Mouse (Mus musculus) layer of hippocampus, postnatal 36 days (tissue): ENCODE data around the gene Mpst. TPM values are rescaled to one million over a fixed set of nuclear protein-coding genes. Genes with fewer than 3 reads are reported as not detected.

Source experiments
- DNase-seq, 2 experiments: peaks; one replicate each; pipeline ENCODE4 v3.0.0; 2022
- total RNA-seq, 2 experiments: library from RNA; stranded (reverse); gene quantifications; 2 replicates each; pipeline ENCODE4 v1.2.3; 2021

Mpst gene
- 10 to 100 TPM; 24.6 to 30.7 TPM for total RNA-seq

DNA sequence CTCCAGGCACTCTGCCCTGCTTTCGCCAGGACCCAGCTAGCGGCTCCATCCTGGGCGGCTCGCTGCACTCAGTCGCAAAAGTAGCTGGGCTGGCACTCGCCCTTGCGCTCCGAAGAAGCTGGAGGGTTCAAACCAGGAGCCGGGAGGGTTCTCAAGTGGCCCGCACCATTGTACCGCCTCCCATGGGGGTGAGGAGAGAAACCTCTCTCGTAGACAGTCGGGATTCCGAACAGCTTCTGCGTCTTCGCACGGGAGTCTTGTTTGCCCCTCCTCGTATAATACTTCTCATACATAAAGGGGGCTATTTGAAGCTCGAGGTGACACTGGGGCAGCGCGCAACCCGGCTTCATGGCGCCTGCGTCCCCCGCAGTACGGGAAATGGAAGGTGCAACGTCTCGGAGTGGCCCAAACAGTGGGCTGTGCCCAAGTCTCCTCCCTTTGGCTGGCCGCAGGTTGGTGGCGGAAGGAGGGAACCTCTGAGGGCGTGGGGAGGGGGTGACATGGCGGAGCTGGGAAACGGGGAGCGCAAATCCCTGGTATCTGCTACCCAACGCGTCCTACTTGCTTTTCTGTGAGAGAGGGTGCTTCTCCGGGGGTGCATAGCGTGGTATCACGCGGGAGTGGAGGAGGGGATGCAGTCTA is at the start of gene Mpst:
TSS of gene Mpst (plus strand) at position 124 of the 642 bp plus-strand sequence.
- peak; percentile 90 to 93 for DNase-seq

DNA sequence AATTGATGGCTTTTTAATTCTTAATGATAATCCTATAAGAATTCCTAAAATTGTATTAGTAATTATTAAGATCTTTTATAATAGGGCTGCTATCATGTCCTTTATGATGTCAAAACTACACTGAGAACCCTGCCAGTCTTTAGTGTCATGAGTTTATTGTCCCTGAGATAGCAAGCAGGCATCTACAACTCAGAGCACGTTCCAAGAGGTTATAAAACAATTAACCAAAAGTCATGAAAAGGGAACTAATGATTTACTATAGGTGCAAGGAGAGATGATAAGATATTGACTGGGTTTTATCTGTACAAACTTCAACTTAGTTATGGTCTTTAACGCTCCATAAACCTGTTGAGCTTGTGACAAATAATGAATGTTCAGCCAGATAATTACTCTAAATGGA is 40.3 kb upstream of the Mpst start:
- DNase-seq, result no peak

DNA sequence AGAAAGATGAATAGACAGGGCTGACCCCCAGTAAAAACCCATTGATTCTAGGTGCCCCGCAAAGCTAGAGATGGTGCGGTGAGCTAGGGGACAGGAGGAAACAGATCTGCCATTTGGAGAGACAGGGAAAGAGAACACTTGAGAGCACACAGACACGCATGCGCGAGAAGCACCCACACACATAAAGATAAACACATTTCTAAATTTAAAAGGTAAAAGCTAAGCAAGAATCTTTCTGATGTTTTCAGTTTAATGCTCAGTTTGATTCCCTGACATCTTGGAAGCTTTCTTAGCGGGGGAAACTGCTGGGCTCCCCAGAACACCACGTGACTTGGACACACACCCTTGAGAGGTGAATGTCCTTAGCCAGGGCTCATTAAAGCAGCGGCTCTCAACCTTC is 39.3 kb upstream of the Mpst start:
- DNase-seq, result no peak

- no peak for DNase-seq
These were observed 38.4 kb upstream of the Mpst start for GRCm38 (mm10) chr15:78367811-78368210.

GRCm38 (mm10) chr15:78368926-78369346 is 37.3 kb upstream of the Mpst start:
- DNase-seq, result peak; percentile 36 to 38

DNA sequence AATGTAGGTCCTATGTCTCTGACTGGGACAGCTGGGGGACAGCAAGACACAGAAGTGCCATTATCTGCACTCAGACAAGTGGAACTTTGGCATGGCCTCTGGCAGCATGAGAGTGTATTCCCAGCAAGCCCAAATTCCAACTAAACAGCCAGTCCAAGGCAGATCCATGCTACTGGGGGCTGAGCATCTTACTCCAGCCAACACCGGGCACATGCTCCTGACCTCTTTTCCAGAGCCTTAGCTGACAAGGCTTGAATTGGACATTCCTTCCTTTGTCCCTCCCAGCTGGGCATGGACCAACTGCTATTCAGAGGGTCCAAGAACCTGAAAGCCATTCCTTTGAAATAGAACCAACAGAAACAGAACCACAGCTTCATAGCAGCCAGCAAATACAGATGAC is 36.6 kb upstream of the Mpst start:
- DNase-seq, result peak in 1 of 2 experiments; percentile 36

DNA sequence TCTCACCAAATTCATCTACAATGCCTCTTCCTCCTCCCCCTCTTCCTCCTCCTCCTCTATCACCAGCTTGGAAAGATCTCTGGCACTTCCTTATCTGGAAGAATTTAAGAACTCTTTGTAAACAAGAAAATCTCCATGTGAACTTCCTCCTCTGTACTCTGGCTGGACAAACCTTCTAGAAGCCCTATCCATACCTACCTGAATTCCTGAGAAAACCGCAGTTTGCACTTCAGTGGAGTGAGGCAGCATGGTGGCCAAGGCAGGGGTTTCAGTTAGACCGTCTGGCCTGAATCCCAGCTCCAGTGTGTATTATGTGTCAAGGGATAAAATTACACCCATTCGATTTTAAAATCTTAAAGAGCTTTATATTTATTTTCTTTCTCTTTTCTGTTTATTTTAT is 33.4 kb upstream of the Mpst start:
- DNase-seq, result no peak

- no peak for DNase-seq
These were observed 32.0 kb upstream of the Mpst start for GRCm38 (mm10) chr15:78374204-78374603.

GRCm38 (mm10) chr15:78377859-78378258 is 28.4 kb upstream of the Mpst start:
- no peak for DNase-seq

- no peak for DNase-seq
These were observed 27.7 kb upstream of the Mpst start for GRCm38 (mm10) chr15:78378556-78378955.

GRCm38 (mm10) chr15:78380208-78380607 is 26.0 kb upstream of the Mpst start:
- no peak for DNase-seq

- DNase-seq, result peak; percentile 27 to 58
These were observed 25.5 kb upstream of the Mpst start for GRCm38 (mm10) chr15:78380741-78381140.

DNA sequence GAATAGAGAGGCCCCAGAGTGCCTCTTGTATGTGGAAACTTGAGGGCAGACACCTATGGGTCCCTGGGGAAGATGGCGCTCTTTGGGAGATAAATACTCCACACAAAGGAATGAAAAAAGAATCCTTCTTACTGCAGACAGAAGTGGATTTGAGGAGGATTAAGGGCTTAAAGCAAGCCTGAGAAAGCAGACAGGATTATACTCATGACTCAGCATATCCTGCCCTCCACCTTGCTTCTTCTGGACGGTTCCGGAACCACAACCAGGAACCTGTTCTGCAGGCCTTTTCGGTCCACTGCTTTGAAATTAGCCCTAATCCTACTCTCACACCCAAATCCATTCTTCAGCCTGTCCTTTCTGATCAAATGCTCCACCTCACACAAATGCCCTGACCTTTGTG is 24.1 kb upstream of the Mpst start:
- no peak for DNase-seq

- peak; percentile 59 to 64 for DNase-seq
These were observed 22.6 kb upstream of the Mpst start for GRCm38 (mm10) chr15:78383450-78384219.

- DNase-seq, result peak; percentile 55 to 62
These were observed 21.7 kb upstream of the Mpst start for GRCm38 (mm10) chr15:78384220-78385116.

DNA sequence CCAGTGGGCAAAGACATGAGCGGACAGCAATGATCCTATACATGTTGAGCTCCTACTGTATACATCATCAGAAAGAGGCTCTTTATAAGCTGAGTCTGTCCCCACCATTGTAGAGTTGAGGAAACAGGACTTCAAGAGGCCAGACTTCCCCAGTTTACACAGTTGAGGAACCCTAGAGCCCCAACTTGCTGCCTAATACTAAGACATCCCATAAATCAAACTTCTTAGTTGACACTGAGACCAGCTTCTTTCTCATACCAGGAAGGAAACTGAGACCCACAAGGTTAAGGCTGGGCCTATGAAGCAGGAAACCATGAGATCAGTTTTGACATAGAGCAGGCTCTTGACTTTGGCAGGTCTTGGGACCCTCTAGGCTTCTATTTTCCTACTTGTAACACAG is 20.7 kb upstream of the Mpst start:
- no peak for DNase-seq

DNA sequence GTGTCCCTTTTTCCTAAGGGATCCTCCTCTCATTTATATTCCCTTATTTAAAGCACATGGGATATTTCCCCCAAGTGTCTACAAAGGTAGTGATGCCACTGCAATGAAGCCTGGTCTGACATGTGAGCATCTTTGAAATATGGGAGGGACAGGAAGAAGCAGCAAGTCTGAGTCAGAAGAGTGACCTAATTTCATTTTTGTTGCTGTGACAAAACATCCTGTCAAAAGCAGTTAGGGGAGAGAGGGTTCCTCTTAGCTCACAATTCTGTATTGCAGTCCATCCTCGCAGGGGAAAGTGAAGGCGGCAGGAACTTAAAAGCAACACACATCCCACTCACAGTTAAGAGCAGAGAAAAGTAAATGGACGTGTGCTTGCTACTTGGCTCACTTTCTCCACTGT is 15.4 kb upstream of the Mpst start:
- no peak for DNase-seq

GRCm38 (mm10) chr15:78395478-78395962 is 10.7 kb upstream of the Mpst start, which contains the start of gene Tex33:
Tex33 (minus strand) TSS chr15:78395912.
- no peak for DNase-seq

- no peak for DNase-seq
These were observed 4.9 kb upstream of the Mpst start for GRCm38 (mm10) chr15:78401345-78401744.

DNA sequence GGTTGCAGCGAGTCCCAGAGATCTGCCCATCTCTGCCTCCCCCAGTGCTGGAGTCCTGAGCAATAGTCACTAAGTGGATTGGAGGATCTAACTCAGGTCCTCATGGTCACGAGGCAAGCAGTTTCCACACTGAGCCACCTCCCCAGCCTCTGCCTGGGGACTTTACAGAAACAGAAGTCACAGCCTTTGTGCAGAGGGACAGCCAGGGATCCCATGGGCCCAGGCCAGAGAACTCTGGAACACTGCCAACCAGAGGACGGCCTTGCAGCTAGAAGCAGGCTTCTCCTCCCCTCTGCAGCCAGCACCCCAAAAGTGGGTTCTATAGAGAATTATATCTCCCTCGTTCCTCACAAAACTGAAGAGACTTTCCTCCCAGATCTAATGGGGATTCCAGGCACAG is 4.3 kb upstream of the Mpst start:
- peak; percentile 51 for DNase-seq

- no peak for DNase-seq
These were observed 3.8 kb upstream of the Mpst start for GRCm38 (mm10) chr15:78402423-78402822.

- DNase-seq, result no peak
These were observed 2.9 kb upstream of the Mpst start for GRCm38 (mm10) chr15:78403301-78403741.

DNA sequence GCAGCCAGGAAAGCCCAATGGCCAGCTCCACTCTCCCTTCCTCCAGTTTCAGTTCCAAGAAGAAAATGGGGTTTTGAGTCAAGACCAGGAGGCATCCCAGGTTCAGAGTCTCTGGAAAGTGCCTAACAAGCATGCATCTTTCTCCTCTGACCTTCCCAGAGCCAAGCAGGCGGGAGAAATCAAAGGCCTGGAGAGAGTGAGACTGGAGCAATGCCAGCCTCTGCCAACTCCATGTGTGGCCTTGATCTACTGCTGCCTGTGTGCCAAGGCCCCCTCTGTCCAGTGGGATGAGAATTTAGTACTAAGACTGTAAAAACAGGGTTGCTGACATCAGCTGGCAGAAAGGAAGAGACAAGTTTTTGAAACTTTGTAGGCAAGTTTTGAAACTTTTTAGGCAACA is 2.3 kb upstream of the Mpst start:
- DNase-seq, result peak in 1 of 2 experiments; percentile 45
